Mouse (Mus musculus): Measurements from ENCODE around the gene Adamtsl3.

Adamtsl3 gene

DNA sequence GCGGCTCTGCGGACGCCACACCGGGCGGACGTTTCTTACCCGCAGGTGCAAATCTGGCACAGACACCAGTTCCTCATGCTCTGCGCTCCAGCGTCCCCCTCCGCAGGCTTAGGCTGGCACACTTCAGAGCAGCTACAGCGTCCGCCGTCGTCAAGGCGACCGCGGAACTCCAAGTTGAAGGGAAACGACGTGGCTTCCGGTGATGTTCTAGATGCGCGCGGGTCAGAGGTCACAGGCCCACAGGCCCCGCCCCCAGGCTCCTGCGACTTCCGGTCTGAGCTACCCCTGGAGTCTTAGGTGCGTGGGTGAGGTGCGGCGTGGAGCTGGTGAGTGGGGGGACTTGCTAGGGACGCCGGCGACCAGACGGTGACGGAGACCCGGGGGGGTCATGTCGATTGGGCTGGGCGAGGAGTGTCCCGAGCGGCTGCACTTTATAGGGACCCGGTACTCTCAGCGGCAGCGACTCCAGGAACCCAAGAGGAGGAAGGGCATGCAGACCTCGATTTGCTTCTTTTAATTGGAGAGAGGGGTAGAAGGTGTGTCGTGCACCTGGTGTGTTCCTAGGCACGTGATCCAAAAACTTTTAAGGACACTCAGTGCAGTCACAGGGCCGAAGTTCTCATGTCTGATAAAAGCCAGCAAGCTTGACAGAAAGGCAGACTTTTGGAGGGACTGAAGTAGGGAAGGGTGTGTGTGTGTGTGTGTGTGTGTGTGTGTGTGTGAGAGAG lies 313.0 kb downstream of the Adamtsl3 start, which contains the start of the genes Saxo2 and Efl1:
Gene Saxo2, minus strand, starts transcription at position 176 of the 728 bp plus-strand sequence.
Gene Efl1, plus strand, starts transcription at position 262 of the 728 bp plus-strand sequence.
- peak; percentile 96 to 97 for DNase-seq (ENCODE audit: low spot score in 2 of 2)

DNA sequence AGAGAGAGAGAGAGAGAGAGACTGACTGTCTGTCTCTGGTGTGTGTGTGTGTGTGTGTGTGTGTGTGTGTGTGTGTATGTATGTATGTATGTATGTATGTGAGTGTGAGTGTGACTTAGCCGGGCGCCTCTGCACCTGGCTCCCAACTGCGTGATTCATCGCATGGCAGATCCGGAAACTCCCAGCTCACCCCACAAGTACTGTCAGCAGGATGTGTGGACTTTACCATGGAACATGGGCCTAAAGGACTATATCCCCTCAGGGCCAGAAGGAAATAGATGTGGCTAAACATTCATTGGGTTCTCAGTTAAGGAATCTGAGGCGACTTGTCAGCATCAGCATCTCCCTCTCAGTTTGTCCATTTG lies 313.6 kb downstream of the Adamtsl3 start:
- no peak for DNase-seq (ENCODE audit: low spot score in 2 of 2)
